Mouse (Mus musculus): Measurements from ENCODE around the gene Cd7. TPM values are rescaled to one million over a fixed set of nuclear protein-coding genes. Genes with fewer than 3 reads are reported as not detected.
"Not testable (repeated sequence)": the region's sequence is repeated elsewhere in the genome, so short reads cannot be mapped to it uniquely, and the experiment has no call there.

Gene Cd7
- polyA plus RNA-seq, 1 experiment = not detected

- 94% methylated on average over 2 of the region's 2 CpGs for WGBS
- Histone ChIP-seq H3K4me1 (ENCODE audit: control insufficient read depth, insufficient read depth, low read length) (no peaks in the 10 kb centered on the region), H3K27ac (ENCODE audit: insufficient read depth, low read depth, low read length) (no peak overlapping the region), H3K4me3 (ENCODE audit: insufficient read depth, low read depth, low read length) (no peak overlapping the region)
- TF ChIP-seq CTCF (IDR thresholded peaks at IDR 0.05; ENCODE audit: insufficient read depth, low read depth, low read length) = no peak
These were observed 28.7 kb upstream of the Cd7 start for GRCm38 (mm10) chr11:121067895-121068294.

DNA sequence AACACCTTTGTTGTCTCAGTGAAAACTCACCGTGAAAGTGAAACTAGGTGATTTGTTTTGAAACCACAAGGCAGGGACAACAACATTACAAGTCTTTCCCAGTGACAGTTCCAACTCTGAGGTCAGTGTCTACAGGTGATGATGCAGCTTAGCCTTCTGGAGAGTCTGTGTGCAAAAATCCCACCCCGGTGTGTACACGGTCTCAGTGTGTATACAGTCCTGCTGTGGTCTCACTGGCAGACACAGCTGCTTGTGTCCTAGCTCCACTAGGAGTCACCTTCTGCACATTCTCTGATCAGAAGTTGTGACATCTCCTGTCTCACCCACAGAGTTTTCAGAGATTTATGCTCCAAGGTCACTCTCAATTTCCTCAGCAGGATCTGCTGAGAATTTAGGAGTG lies 25.0 kb upstream of the Cd7 start:
- H3K27ac ChIP-seq (ENCODE audit: insufficient read depth, low read depth, low read length) = no peak overlapping the region
- H3K4me3 ChIP-seq (ENCODE audit: insufficient read depth, low read depth, low read length) = no peak overlapping the region
- H3K4me1 ChIP-seq (ENCODE audit: control insufficient read depth, insufficient read depth, low read length) = no peaks in the 10 kb centered on the region
- WGBS = 77% methylated on average over 3 of the region's 3 CpGs
- TF ChIP-seq POLR2A (IDR thresholded peaks at IDR 0.05; ENCODE audit: insufficient read depth, low read depth, low read length) (no peak), CTCF (IDR thresholded peaks at IDR 0.05; ENCODE audit: insufficient read depth, low read depth, low read length) (no peak)

DNA sequence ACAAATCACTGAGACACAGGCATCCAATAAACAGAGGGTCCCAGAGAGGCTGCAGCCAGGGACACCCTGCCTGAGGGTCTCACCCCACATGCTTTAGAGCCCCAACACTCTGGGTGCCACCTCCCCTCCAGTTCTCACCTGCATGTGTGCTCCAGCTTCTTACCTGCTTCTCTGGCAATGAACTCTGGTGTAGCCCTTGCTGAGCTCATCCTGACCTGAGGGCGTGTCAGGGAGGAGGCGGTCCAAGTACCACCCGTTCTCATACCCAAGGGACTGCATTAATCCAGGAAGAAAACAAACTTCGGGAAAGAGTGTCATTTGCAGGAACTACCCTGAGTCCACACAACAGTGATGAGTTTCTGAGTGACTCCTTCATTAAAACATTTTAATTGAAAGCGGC lies 24.2 kb upstream of the Cd7 start, which contains the start of gene Sectm1b:
Gene Sectm1b, minus strand, starts transcription at position 191 of the 400 bp plus-strand sequence.
- Histone ChIP-seq H3K27ac (ENCODE audit: insufficient read depth, low read depth, low read length) (no peak within 1 kb of the TSS), H3K4me3 (ENCODE audit: insufficient read depth, low read depth, low read length) (no peak within 1 kb of the TSS), H3K4me1 (ENCODE audit: control insufficient read depth, insufficient read depth, low read length) (no peaks in the 10 kb centered on the region)
- 81% methylated on average over 5 of the region's 5 CpGs for WGBS
- TF ChIP-seq CTCF (IDR thresholded peaks at IDR 0.05; ENCODE audit: insufficient read depth, low read depth, low read length) = no peak
- TF ChIP-seq POLR2A (IDR thresholded peaks at IDR 0.05; ENCODE audit: insufficient read depth, low read depth, low read length) = no peak

- H3K4me3 ChIP-seq (ENCODE audit: insufficient read depth, low read depth, low read length) = no peak overlapping the region
- H3K27ac ChIP-seq (ENCODE audit: insufficient read depth, low read depth, low read length) = no peak overlapping the region
- WGBS = 40% methylated on average over 8 of the region's 8 CpGs
- TF ChIP-seq POLR2A (IDR thresholded peaks at IDR 0.05; ENCODE audit: insufficient read depth, low read depth, low read length) = no peak
- no peaks in the 10 kb centered on the region for H3K4me1 ChIP-seq (ENCODE audit: control insufficient read depth, insufficient read depth, low read length)
These were observed 22.4 kb upstream of the Cd7 start for GRCm38 (mm10) chr11:121061615-121062014.

DNA sequence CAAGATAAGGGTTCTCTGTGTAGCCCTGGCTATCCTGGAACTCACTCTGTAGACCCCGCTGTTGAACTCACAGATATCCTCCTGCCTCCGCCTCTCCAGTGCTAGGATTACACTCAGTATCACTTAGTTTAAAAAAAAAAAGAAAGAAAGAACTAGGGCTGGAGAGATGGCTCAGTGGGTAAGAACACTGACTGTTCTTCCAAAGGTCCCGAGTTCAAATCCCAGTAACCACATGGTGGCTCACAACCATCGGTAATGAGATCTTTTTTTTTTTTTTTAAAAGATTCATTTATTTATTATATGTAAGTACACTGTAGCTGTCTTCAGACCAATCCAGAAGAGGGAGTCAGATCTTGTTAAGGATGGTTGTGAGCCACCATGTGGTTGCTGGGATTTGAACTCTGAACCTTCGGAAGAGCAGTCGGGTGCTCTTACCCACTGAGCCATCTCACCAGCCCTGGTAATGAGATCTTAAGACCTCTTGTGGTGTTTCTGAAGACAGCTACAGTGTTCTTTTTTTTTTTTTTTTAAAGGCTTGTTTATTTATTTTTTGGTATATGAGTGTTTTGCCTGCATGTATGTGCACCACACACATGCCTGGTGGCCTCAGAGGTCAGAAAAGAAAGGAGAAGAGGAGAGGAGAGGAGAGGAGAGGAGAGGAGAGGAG lies 21.3 kb upstream of the Cd7 start:
- not testable (repeated sequence) for H3K27ac ChIP-seq (ENCODE audit: insufficient read depth, low read depth, low read length); H3K4me3 ChIP-seq (ENCODE audit: insufficient read depth, low read depth, low read length)
- WGBS = 98% methylated on average over 6 of the region's 6 CpGs

DNA sequence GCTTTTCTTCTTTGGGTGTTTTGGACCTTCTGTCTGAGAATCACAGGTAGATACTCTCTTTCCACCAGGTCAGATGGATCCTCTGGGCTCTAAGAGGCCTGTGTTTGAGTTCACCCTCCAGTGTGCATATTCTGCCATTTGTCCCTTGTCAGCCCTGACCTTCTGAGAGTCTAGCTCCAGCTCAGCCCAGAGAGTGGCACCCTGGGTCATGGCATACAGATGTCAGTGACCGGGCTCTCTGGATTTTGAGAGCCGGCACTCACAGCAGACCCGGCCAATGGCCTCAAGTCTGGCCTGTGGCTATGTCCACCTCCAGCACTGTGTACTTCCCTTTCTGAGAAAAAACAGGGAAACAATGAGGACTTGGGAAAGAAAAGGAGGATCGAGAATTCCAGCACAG lies 20.3 kb upstream of the Cd7 start:
- Histone ChIP-seq H3K4me1 (ENCODE audit: control insufficient read depth, insufficient read depth, low read length) (no peaks in the 10 kb centered on the region), H3K27ac (ENCODE audit: insufficient read depth, low read depth, low read length) (no peak overlapping the region), H3K4me3 (ENCODE audit: insufficient read depth, low read depth, low read length) (no peak overlapping the region)
- TF ChIP-seq CTCF (IDR thresholded peaks at IDR 0.05; ENCODE audit: insufficient read depth, low read depth, low read length) = no peak
- 92% methylated on average over 4 of the region's 4 CpGs for WGBS

More for the DNA sequence above, 21.3 kb upstream of the Cd7 start:
- H3K4me1 ChIP-seq (ENCODE audit: control insufficient read depth, insufficient read depth, low read length) = not testable (repeated sequence)

DNA sequence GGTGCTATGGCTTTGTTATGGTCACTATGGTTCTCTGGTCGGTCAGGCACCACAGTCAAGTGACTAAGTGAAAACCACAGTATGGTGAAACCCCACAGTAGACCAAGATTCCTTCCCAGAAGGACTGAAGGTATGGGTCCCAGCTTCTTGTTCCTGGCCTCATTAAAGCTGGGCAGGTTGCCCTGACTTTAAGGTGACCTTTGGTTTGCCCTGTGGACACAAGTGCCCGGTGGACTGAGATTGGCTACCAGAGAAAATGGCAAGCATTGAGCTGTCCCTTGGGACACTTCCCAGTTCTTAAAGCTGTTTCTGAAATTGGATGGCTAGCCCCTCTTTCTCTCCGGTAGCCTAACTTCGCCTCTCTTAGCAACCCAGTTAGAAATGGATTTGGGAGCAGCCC lies 19.7 kb upstream of the Cd7 start:
- 93% methylated on average over 4 of the region's 4 CpGs for whole genome bisulfite sequencing
- Histone ChIP-seq H3K4me1 (ENCODE audit: control insufficient read depth, insufficient read depth, low read length) (no peaks in the 10 kb centered on the region), H3K4me3 (ENCODE audit: insufficient read depth, low read depth, low read length) (no peak overlapping the region), H3K27ac (ENCODE audit: insufficient read depth, low read depth, low read length) (no peak overlapping the region)
- TF ChIP-seq CTCF (IDR thresholded peaks at IDR 0.05; ENCODE audit: insufficient read depth, low read depth, low read length) (no peak), POLR2A (IDR thresholded peaks at IDR 0.05; ENCODE audit: insufficient read depth, low read depth, low read length) (no peak)

DNA sequence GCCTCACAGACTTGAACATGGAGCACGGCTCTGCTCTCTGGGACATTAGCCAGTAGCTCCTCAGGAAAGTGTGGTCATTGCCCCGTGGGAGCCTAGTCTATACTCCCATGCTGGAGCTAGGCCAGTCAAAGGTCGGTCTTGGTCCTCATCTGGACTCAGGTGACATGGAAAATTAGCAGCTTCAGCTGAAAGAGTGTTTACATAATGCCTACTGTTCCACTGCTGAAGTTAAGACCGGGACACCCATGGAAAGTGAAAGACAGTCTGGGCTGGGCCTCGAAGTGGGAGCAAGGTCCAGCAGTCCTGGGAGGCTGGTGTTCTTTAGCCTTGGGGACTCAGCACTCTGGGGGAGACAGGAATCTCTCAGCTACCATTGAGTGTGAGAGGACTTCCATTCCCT lies 18.9 kb upstream of the Cd7 start:
- no peak overlapping the region for H3K4me3 ChIP-seq (ENCODE audit: insufficient read depth, low read depth, low read length)
- TF ChIP-seq CTCF (IDR thresholded peaks at IDR 0.05; ENCODE audit: insufficient read depth, low read depth, low read length) = no peak
- TF ChIP-seq POLR2A (IDR thresholded peaks at IDR 0.05; ENCODE audit: insufficient read depth, low read depth, low read length) = no peak
- WGBS = 83% methylated on average over 5 of the region's 5 CpGs

GRCm38 (mm10) chr11:121056536-121057236 lies 17.5 kb upstream of the Cd7 start:
- no peak for TF ChIP-seq POLR2A (IDR thresholded peaks at IDR 0.05; ENCODE audit: insufficient read depth, low read depth, low read length)
- TF ChIP-seq CTCF (IDR thresholded peaks at IDR 0.05; ENCODE audit: insufficient read depth, low read depth, low read length) = no peak
- H3K4me3 ChIP-seq (ENCODE audit: insufficient read depth, low read depth, low read length) = no peak overlapping the region
- H3K4me1 ChIP-seq (ENCODE audit: control insufficient read depth, insufficient read depth, low read length) = no peaks in the 10 kb centered on the region
- 82% methylated on average over 7 of the region's 7 CpGs for WGBS
- no peak overlapping the region for H3K27ac ChIP-seq (ENCODE audit: insufficient read depth, low read depth, low read length)

More for the DNA sequence above, 18.9 kb upstream of the Cd7 start:
- H3K27ac ChIP-seq (ENCODE audit: insufficient read depth, low read depth, low read length) = no peak overlapping the region
- H3K4me1 ChIP-seq (ENCODE audit: control insufficient read depth, insufficient read depth, low read length) = no peaks in the 10 kb centered on the region
